Mouse (Mus musculus) heart, postnatal 0 days (tissue): Measurements from ENCODE around the gene Isca1. TPM values are rescaled to one million over a fixed set of nuclear protein-coding genes. Genes with fewer than 3 reads are reported as not detected.
"Not testable (repeated sequence)": the region's sequence is repeated elsewhere in the genome, so short reads cannot be mapped to it uniquely, and the experiment has no call there.

Source experiments
- ATAC-seq: fragments of 200-750 bp; cut with Nextera tagmentation; 2 replicates; pipeline ENCODE4 v1.8.0; 2017; ENCODE audit warnings: low read depth, moderate number of reproducible peaks, moderate library complexity; ENCODE audit not compliant: insufficient read depth
- DNase-seq: peaks from one replicate; pipeline ENCODE4 v3.0.0-alpha.2; 2016; ENCODE audit warnings: low spot score
- H3K27ac ChIP-seq: fragments of 300-500 bp; sonication (generic); 2 replicates; pipeline ENCODE4 v1.5.1; 2014; ENCODE audit warnings: low read depth, mild to moderate bottlenecking
- H3K27me3 ChIP-seq: fragments of 300-500 bp; sonication (generic); 2 replicates; pipeline ENCODE4 v1.6.1; 2014; ENCODE audit warnings: low read length, mixed read lengths; ENCODE audit not compliant: control insufficient read depth, insufficient read depth
- H3K36me3 ChIP-seq: fragments of 300-500 bp; sonication (generic); replicated peaks from 2 replicates; pipeline ENCODE4 v1.6.1; 2014; ENCODE audit warnings: low read length, mixed read lengths; ENCODE audit not compliant: control insufficient read depth, insufficient read depth
- H3K4me1 ChIP-seq: fragments of 300-500 bp; sonication (generic); 2 replicates; pipeline ENCODE4 v1.6.1; 2014; ENCODE audit warnings: antibody characterized with exemption; ENCODE audit not compliant: control insufficient read depth, insufficient read depth
- H3K4me2 ChIP-seq: fragments of 300-500 bp; sonication (generic); 2 replicates; pipeline ENCODE4 v1.6.1; 2014; ENCODE audit warnings: low read depth, mild to moderate bottlenecking, low read length, moderate library complexity
- H3K4me3 ChIP-seq: fragments of 300-500 bp; sonication (generic); 2 replicates; pipeline ENCODE4 v1.5.1; 2014; ENCODE audit warnings: low read depth, low read length
- H3K9ac ChIP-seq: fragments of 300-500 bp; sonication (generic); replicated peaks from 2 replicates; pipeline ENCODE4 v1.6.1; 2014; ENCODE audit warnings: low read depth, low read length, mixed read lengths
- H3K9me3 ChIP-seq: fragments of 300-500 bp; sonication (generic); replicated peaks from 2 replicates; pipeline ENCODE4 v1.6.1; 2016; ENCODE audit warnings: low read length; ENCODE audit not compliant: control insufficient read depth
- CTCF ChIP-seq: IDR thresholded peaks from 2 replicates; pipeline ENCODE4 v1.5.1; 2016; ENCODE audit warnings: antibody characterized with exemption, control low read depth, low read depth
- EP300 ChIP-seq: IDR thresholded peaks from 2 replicates; pipeline ENCODE4 v1.6.1; 2016; ENCODE audit warnings: antibody characterized with exemption, low read depth
- whole genome bisulfite sequencing: fragments of 180-500 bp; shearing (Covaris S2); extraction: QIAGEN DNeasy Blood & Tissue Kit; methylation state at CpG from one replicate; pipeline ENCODE4 v1.1.7; 2014; 5-methylcytosine and 5-hydroxymethylcytosine counted together
- polyA plus RNA-seq: library from polyadenylated mRNA; unstranded; fragments of >200 nt; fragmentation: Nextera tagmentation; extraction: Ambion mirVana; gene quantifications from 2 replicates; pipeline ENCODE4 v1.2.1, GENCODE M21; 2015
- total RNA-seq: library from RNA; depleted of rRNA; stranded (reverse); fragments of >200 nt; gene quantifications from 2 replicates; pipeline ENCODE4 v1.2.3, GENCODE M21; 2014; ENCODE audit warnings: low replicate concordance

Isca1 gene
- total and polyA plus RNA-seq, 2 experiments from 2014 or later = 193 to 259 TPM

DNA sequence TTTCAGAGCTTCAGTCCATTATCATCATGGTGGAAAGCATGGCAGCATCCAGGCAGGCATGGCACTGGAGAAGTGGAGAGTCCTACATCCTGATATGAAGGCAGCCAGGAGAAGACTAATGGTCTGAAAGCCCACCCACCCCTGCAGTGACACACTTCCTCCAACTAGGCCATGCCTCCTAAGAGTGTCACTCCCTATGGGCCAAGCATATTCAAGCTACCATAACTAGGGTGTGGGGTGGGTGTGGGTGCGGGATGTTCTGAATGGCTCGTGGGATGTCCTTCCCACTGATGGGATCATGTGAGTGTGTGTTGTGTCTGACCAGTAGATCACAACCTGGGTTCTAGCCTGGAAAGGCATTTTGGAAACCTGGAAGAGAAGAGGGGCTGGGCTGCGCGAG lies 35.7 kb downstream of the Isca1 start:
- Histone ChIP-seq H3K4me2 (no peak overlapping the region), H3K27me3 (no peaks in the 10 kb centered on the region), H3K4me3 (no peak overlapping the region), H3K9me3 (no peaks in the 10 kb centered on the region), H3K27ac (no peak overlapping the region), H3K36me3 (no peaks in the 10 kb centered on the region), H3K9ac (no peak overlapping the region), H3K4me1 (no peaks in the 10 kb centered on the region)
- WGBS = 73% methylated on average over 4 of the region's 4 CpGs
- DNase-seq (no peak), ATAC-seq (no peak)
- TF ChIP-seq EP300 (no peak), CTCF (no peak)

DNA sequence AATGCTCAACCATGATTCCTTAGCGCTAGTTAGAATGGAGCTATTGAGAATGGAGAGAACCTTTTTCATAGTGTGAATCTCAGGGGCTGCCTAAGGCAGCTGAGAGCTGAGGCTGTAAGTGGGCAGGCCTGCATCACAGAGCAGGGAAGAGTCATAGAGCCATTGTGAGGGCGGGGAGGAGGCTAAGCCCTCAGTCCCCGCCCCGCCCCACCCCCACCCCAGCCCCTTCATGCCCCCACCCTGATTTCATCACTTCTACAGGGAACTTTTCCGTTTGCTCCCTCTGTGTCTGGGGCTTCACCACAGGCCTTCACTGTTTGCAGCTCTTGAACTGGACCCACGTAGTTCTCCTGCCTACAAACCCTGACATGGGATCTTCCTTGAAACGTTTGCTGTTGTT lies 38.0 kb downstream of the Isca1 start, which contains the start of gene Spata31d1d:
Gene Spata31d1d, minus strand, starts transcription at position 101 of the 400 bp plus-strand sequence.
- no peak within 1 kb of the TSS for H3K27ac ChIP-seq
- H3K27me3 ChIP-seq = 0 out of 2 replicates have a peak, but pooled peaks cover under 1% of the 10 kb centered on the region
- H3K4me2 ChIP-seq = no peak within 1 kb of the TSS
- no peak for ATAC-seq
- H3K4me1 ChIP-seq = no peaks in the 10 kb centered on the region
- no peak within 1 kb of the TSS for H3K9ac ChIP-seq
- H3K4me3 ChIP-seq = no peak within 1 kb of the TSS
- no peaks in the 10 kb centered on the region for H3K9me3 ChIP-seq
- TF ChIP-seq CTCF (no peak), EP300 (no peak)
- no peak for DNase-seq
- WGBS = 37% methylated on average over 7 of the region's 7 CpGs
- H3K36me3 ChIP-seq = no peaks in the 10 kb centered on the region

- ATAC-seq = peak; percentile 87
- WGBS = 15% methylated on average over 7 of the region's 7 CpGs
- H3K27ac ChIP-seq = no peak overlapping the region
- no peak overlapping the region for H3K4me2 ChIP-seq
- no peak overlapping the region for H3K4me3 ChIP-seq
- H3K36me3 ChIP-seq = no peaks in the 10 kb centered on the region
- H3K27me3 ChIP-seq = 0 out of 2 replicates have a peak, but pooled peaks cover 3% of the 10 kb centered on the region
- H3K9me3 ChIP-seq = no peaks in the 10 kb centered on the region
- no peak for TF ChIP-seq EP300
- TF ChIP-seq CTCF = peak; percentile 98
- H3K4me1 ChIP-seq = no peaks in the 10 kb centered on the region; the same call in 1 of the 2 replicates
- DNase-seq = peak; percentile 89
- H3K9ac ChIP-seq = no peak overlapping the region
These were observed 41.1 kb downstream of the Isca1 start for GRCm38 (mm10) chr13:59728378-59729093.

- TF ChIP-seq EP300 = no peak
- no peak for TF ChIP-seq CTCF
- Histone ChIP-seq H3K9me3 (no peaks in the 10 kb centered on the region), H3K4me1 (no peaks in the 10 kb centered on the region; the same call in 1 of the 2 replicates), H3K4me3 (peak overlapping the region; percentile 6; the same call in 1 of the 2 replicates), H3K4me2 (peak overlapping the region; percentile 42), H3K27me3 (0 out of 2 replicates have a peak, but pooled peaks cover 3% of the 10 kb centered on the region), H3K9ac (0 out of 2 replicates have a peak overlapping the region, but pooled peaks have one; percentile 19), H3K36me3 (no peaks in the 10 kb centered on the region), H3K27ac (no peak overlapping the region)
- WGBS = 25% methylated on average over 29 of the region's 29 CpGs
- no peak for DNase-seq
- no peak for ATAC-seq
These were observed 43.3 kb downstream of the Isca1 start for GRCm38 (mm10) chr13:59726139-59726867.

- H3K27ac ChIP-seq, H3K4me1 ChIP-seq, H3K9ac ChIP-seq, H3K36me3 ChIP-seq, H3K9me3 ChIP-seq, H3K27me3 ChIP-seq, H3K4me3 ChIP-seq, ATAC-seq, DNase-seq, H3K4me2 ChIP-seq: not testable (repeated sequence)
- 67% methylated on average over 1 of the region's 1 CpGs for WGBS
These were observed 47.5 kb downstream of the Isca1 start for GRCm38 (mm10) chr13:59722089-59722488.
